Mouse (Mus musculus): Measurements from ENCODE around the gene Gli2. TPM values are rescaled to one million over a fixed set of nuclear protein-coding genes. Genes with fewer than 3 reads are reported as not detected.

Gene Gli2
- total and polyA plus RNA-seq, 3 experiments: 1.5 to 11.3 TPM; not detected in 1

DNA sequence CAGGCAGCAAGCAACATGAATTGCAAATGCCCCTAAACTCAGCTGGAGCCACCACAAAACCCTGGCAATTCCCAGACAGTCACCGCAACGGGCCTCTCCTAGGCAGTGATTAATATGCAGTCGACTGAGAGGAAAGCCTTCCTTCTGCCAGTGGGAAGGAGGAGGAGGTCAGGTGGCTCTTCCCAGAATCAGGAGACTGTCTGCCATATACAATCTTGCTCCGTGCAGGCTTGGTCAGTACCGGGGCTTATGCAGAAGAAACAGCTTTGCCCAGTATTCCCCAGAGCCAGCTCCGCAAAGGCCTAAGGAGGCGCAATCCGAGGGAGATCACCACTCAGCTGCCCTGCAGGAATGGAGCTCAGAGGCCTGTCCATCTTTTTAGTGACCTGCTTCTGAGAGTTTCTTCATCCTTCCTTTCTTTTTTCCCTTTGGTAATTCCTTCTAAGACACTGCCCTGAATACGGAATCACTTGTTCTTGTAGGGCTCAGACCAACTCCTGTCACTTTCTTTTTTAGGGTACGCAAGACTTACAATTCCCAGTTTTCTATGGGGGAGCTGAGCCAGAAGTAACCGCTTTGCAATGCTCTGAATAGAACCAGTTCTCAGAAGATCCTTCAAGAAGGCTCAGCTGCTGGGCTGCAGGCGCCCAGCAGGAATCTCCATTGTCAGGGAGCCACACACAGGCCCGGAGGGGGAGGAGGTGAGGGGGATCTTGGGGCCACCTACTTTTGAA, 142.6 kb downstream of the Gli2 start:
- H3K27ac ChIP-seq (ENCODE audit: control insufficient read depth, low read depth, low read length): no peak overlapping the region
- TF ChIP-seq TCF12 (IDR thresholded peaks at IDR 0.05; ENCODE audit: low read depth, low read length): no peak
- no peak for TF ChIP-seq ZC3H11A (IDR thresholded peaks at IDR 0.05; ENCODE audit: low read depth, low read length)
- TF ChIP-seq NELFE (IDR thresholded peaks at IDR 0.05; ENCODE audit: low read depth, low read length): no peak
- no peak for TF ChIP-seq MYB (IDR thresholded peaks at IDR 0.05; ENCODE audit: low read depth, low read length)
- no peak for TF ChIP-seq POLR2AphosphoS5 (IDR thresholded peaks at IDR 0.05; ENCODE audit: borderline replicate concordance, low read depth, low read length)
- TF ChIP-seq MAX (IDR thresholded peaks at IDR 0.05; ENCODE audit: low read length): no peak
- no peak for TF ChIP-seq SIN3A (IDR thresholded peaks at IDR 0.05; ENCODE audit: low read length)
- TF ChIP-seq MEF2A (IDR thresholded peaks at IDR 0.05; ENCODE audit: extremely low read depth, insufficient replicate concordance, low read depth, low read length, poor library complexity, severe bottlenecking): no peak
- no peak for TF ChIP-seq TAL1 (IDR thresholded peaks at IDR 0.05; ENCODE audit: low read length)
- no peak for TF ChIP-seq CTCF (IDR thresholded peaks at IDR 0.05 in 2 of 3, conservative IDR thresholded peaks at IDR 0.05 in 1 of 3; ENCODE audit: control insufficient read depth in 1 of 3, insufficient read depth in 1 of 3, low read depth in 2 of 3, low read length in 3 of 3, poor library complexity in 1 of 3, severe bottlenecking in 1 of 3)
- no peak for TF ChIP-seq MYC (IDR thresholded peaks at IDR 0.05; ENCODE audit: low read depth, low read length)
- no peak for TF ChIP-seq CHD1 (IDR thresholded peaks at IDR 0.05; ENCODE audit: low read depth, low read length)
- no peak for TF ChIP-seq UBTF (IDR thresholded peaks at IDR 0.05; ENCODE audit: borderline replicate concordance, insufficient read depth, low read depth, low read length)
- TF ChIP-seq GABPA (IDR thresholded peaks at IDR 0.05; ENCODE audit: low read depth, low read length): no peak
- TF ChIP-seq ETS1 (IDR thresholded peaks at IDR 0.05; ENCODE audit: low read depth, low read length): no peak
- TF ChIP-seq MAFK (IDR thresholded peaks at IDR 0.05; ENCODE audit: borderline replicate concordance, low read depth, low read length): no peak
- no peak for TF ChIP-seq POLR2AphosphoS2 (IDR thresholded peaks at IDR 0.05; ENCODE audit: low read length)
- no peak for TF ChIP-seq USF1 (IDR thresholded peaks at IDR 0.05; ENCODE audit: low read depth, low read length)

GRCm38 (mm10) chr1:118909051-118909450, 144.4 kb downstream of the Gli2 start:
- Histone ChIP-seq H3K27ac (ENCODE audit: control insufficient read depth, low read depth, low read length) (no peak overlapping the region), H3K9me3 (replicated peaks; ENCODE audit: insufficient read depth, low read length) (no peaks in the 10 kb centered on the region), H3K4me3 (ENCODE audit: control insufficient read depth in 1 of 2, insufficient read depth in 1 of 2, low read depth in 2 of 2, low read length in 2 of 2) (no peak overlapping the region), H3K9ac (ENCODE audit: control insufficient read depth, low read depth, low read length, poor library complexity, severe bottlenecking) (no peak overlapping the region), H3K79me2 (ENCODE audit: control insufficient read depth, insufficient read depth, low read length, poor library complexity) (no peaks in the 10 kb centered on the region), H3K4me1 (ENCODE audit: control insufficient read depth in 1 of 2, insufficient read depth in 2 of 2, low read length in 2 of 2) (no peaks in the 10 kb centered on the region), H3K27me3 (ENCODE audit: control insufficient read depth in 1 of 2, insufficient read depth in 2 of 2, low read length in 2 of 2) (no peaks in the 10 kb centered on the region), H3K36me3 (ENCODE audit: control insufficient read depth in 1 of 2, insufficient read depth in 2 of 2, low read length in 2 of 2) (no peaks in the 10 kb centered on the region)
- DNase-seq (ENCODE audit: low read depth, low spot score): no peak
- TF ChIP-seq MAX (IDR thresholded peaks at IDR 0.05; ENCODE audit: low read length) (no peak), NRF1 (IDR thresholded peaks at IDR 0.05; ENCODE audit: insufficient read depth, low read depth, low read length, poor library complexity, severe bottlenecking) (no peak)

More for the DNA sequence above, 142.6 kb downstream of the Gli2 start:
- H3K36me3 ChIP-seq (ENCODE audit: control insufficient read depth in 1 of 2, insufficient read depth in 2 of 2, low read length in 2 of 2): no peaks in the 10 kb centered on the region
- H3K9me3 ChIP-seq (replicated peaks; ENCODE audit: insufficient read depth, low read length): no peaks in the 10 kb centered on the region
- H3K4me1 ChIP-seq (ENCODE audit: control insufficient read depth in 1 of 2, insufficient read depth in 2 of 2, low read length in 2 of 2): no peaks in the 10 kb centered on the region
- H3K27me3 ChIP-seq (ENCODE audit: control insufficient read depth in 1 of 2, insufficient read depth in 2 of 2, low read length in 2 of 2): no peaks in the 10 kb centered on the region
- no peaks in the 10 kb centered on the region for H3K79me2 ChIP-seq (ENCODE audit: control insufficient read depth, insufficient read depth, low read length, poor library complexity)
- no peak for DNase-seq (ENCODE audit: low read depth, low spot score)
- no peak overlapping the region for H3K4me3 ChIP-seq (ENCODE audit: control insufficient read depth in 1 of 2, insufficient read depth in 1 of 2, low read depth in 2 of 2, low read length in 2 of 2)
- H3K9ac ChIP-seq (ENCODE audit: control insufficient read depth, low read depth, low read length, poor library complexity, severe bottlenecking): no peak overlapping the region

Measured in MEL (cell line).